Mouse (Mus musculus): ENCODE data around the gene Zfp689.

The Zfp689 gene

GRCm38 (mm10) chr7:127393944-127394333, 55.0 kb downstream of the Zfp689 start:
- no peak for DNase-seq

- DNase-seq: peak; percentile 92
Observed at GRCm38 (mm10) chr7:127393157-127393943, 55.6 kb downstream of the Zfp689 start, which contains the start of gene E430018J23Rik. Gene E430018J23Rik (minus strand): TSS chr7:127393629.

GRCm38 (mm10) chr7:127392251-127392824, 56.6 kb downstream of the Zfp689 start:
- no peak for DNase-seq
